Mouse (Mus musculus) hindbrain, embryonic 16.5 days (tissue): ENCODE measurements around the gene Muc13. TPM values are rescaled to one million over a fixed set of nuclear protein-coding genes. Genes with fewer than 3 reads are reported as not detected.

Source experiments
- ATAC-seq: fragments of 200-750 bp; cut with Nextera tagmentation; 2 replicates; pipeline ENCODE4 v1.8.0; 2017; ENCODE audit warnings: moderate TSS enrichment, moderate library complexity
- H3K27ac ChIP-seq: fragments of 300-500 bp; sonication (generic); 2 replicates; pipeline ENCODE4 v1.5.1; 2014; ENCODE audit warnings: low read depth, mild to moderate bottlenecking, control low read depth, low read length, moderate library complexity
- H3K27me3 ChIP-seq: fragments of 300-500 bp; sonication (generic); replicated peaks from 2 replicates; pipeline ENCODE4 v1.6.1; 2014; ENCODE audit warnings: low read length; ENCODE audit not compliant: control insufficient read depth, insufficient read depth
- H3K36me3 ChIP-seq: fragments of 300-500 bp; sonication (generic); 2 replicates; pipeline ENCODE4 v1.6.1; 2014; ENCODE audit warnings: mild to moderate bottlenecking, low read length, moderate library complexity, mixed read lengths; ENCODE audit not compliant: control insufficient read depth, insufficient read depth
- H3K4me1 ChIP-seq: fragments of 300-500 bp; sonication (generic); 2 replicates; pipeline ENCODE4 v1.6.1; 2014; ENCODE audit warnings: low read depth, low read length; ENCODE audit not compliant: control insufficient read depth, insufficient read depth
- H3K4me2 ChIP-seq: fragments of 300-500 bp; sonication (generic); 2 replicates; pipeline ENCODE4 v1.6.1; 2014; ENCODE audit warnings: mild to moderate bottlenecking, low read length, control low read depth, moderate library complexity
- H3K4me3 ChIP-seq: fragments of 300-500 bp; sonication (generic); 2 replicates; pipeline ENCODE4 v1.5.1; 2014; ENCODE audit warnings: mild to moderate bottlenecking, low read length, control low read depth, moderate library complexity
- H3K9ac ChIP-seq: fragments of 300-500 bp; sonication (generic); 2 replicates; pipeline ENCODE4 v1.6.1; 2014; ENCODE audit warnings: low read depth, mild to moderate bottlenecking, control low read depth, low read length, moderate library complexity
- H3K9me3 ChIP-seq: fragments of 300-500 bp; sonication (generic); 2 replicates; pipeline ENCODE4 v1.6.1; 2014; ENCODE audit warnings: mild to moderate bottlenecking, low read length, moderate library complexity; ENCODE audit not compliant: control insufficient read depth
- WGBS: fragments of 180-500 bp; shearing (Covaris S2); extraction: QIAGEN DNeasy Blood & Tissue Kit; methylation state at CpG from one replicate; pipeline ENCODE4 v1.1.7; 2014; 5-methylcytosine and 5-hydroxymethylcytosine counted together
- polyA plus RNA-seq: library from polyadenylated mRNA; unstranded; fragments of >200 nt; fragmentation: Nextera tagmentation; extraction: Ambion mirVana; gene quantifications from 2 replicates; pipeline ENCODE4 v1.2.1, GENCODE M21; 2015

Gene Muc13
- polyA plus RNA-seq, 1 experiment from 2014 or later, result not detected

- Histone ChIP-seq H3K9me3 (no peaks in the 10 kb centered on the region), H3K36me3 (no peaks in the 10 kb centered on the region), H3K4me2 (peak overlapping the region; percentile 99), H3K4me3 (peak overlapping the region; percentile 73), H3K27ac (no peak overlapping the region; the same call in 1 of the 2 replicates), H3K4me1 (peaks cover 19% of the 10 kb centered on the region), H3K27me3 (peaks cover 20% of the 10 kb centered on the region), H3K9ac (peak overlapping the region; percentile 71; the same call in 1 of the 2 replicates)
- ATAC-seq, result no peak
- WGBS, result 3% methylated on average over 18 of the region's 18 CpGs
These were observed 36.8 kb downstream of the Muc13 start for GRCm38 (mm10) chr16:33830512-33831105.

- 61% methylated on average over 6 of the region's 6 CpGs for WGBS
- Histone ChIP-seq H3K4me3 (no peak overlapping the region), H3K36me3 (no peaks in the 10 kb centered on the region), H3K27me3 (peaks cover 23% of the 10 kb centered on the region), H3K4me1 (peaks cover 19% of the 10 kb centered on the region), H3K9ac (no peak overlapping the region), H3K4me2 (no peak overlapping the region), H3K9me3 (no peaks in the 10 kb centered on the region), H3K27ac (no peak overlapping the region)
- no peak for ATAC-seq
These were observed 38.2 kb downstream of the Muc13 start for GRCm38 (mm10) chr16:33832057-33832456.

- Histone ChIP-seq H3K9ac (no peak overlapping the region), H3K27me3 (peaks cover 23% of the 10 kb centered on the region), H3K9me3 (no peaks in the 10 kb centered on the region), H3K4me2 (peak overlapping the region; percentile 52), H3K36me3 (no peaks in the 10 kb centered on the region), H3K27ac (0 out of 2 replicates have a peak overlapping the region, but pooled peaks have one; percentile 27), H3K4me3 (no peak overlapping the region), H3K4me1 (peaks cover 19% of the 10 kb centered on the region)
- WGBS, result 6% methylated on average over 21 of the region's 21 CpGs
- peak; percentile 65 for ATAC-seq
These were observed 39.0 kb downstream of the Muc13 start for GRCm38 (mm10) chr16:33832728-33833428.

GRCm38 (mm10) chr16:33833429-33833753, 39.6 kb downstream of the Muc13 start:
- WGBS, result 9% methylated on average over 5 of the region's 5 CpGs
- H3K9ac ChIP-seq, result no peak overlapping the region
- peak overlapping the region; percentile 52 for H3K4me2 ChIP-seq
- no peaks in the 10 kb centered on the region for H3K36me3 ChIP-seq
- no peak for ATAC-seq
- H3K9me3 ChIP-seq, result no peaks in the 10 kb centered on the region
- H3K27me3 ChIP-seq, result peaks cover 23% of the 10 kb centered on the region
- H3K4me1 ChIP-seq, result peaks cover 19% of the 10 kb centered on the region
- H3K4me3 ChIP-seq, result no peak overlapping the region
- peak overlapping the region; percentile 47; the same call in 1 of the 2 replicates for H3K27ac ChIP-seq

- WGBS, result 4% methylated on average over 25 of the region's 25 CpGs
- peak overlapping the region; percentile 19; the same call in 1 of the 2 replicates for H3K9ac ChIP-seq
- H3K4me2 ChIP-seq, result peak overlapping the region; percentile 52
- no peaks in the 10 kb centered on the region for H3K9me3 ChIP-seq
- H3K36me3 ChIP-seq, result no peaks in the 10 kb centered on the region
- peak overlapping the region; percentile 47 for H3K27ac ChIP-seq
- H3K4me1 ChIP-seq, result peaks cover 19% of the 10 kb centered on the region
- peaks cover 23% of the 10 kb centered on the region for H3K27me3 ChIP-seq
- H3K4me3 ChIP-seq, result peak overlapping the region; percentile 20
- ATAC-seq, result peak; percentile 46; the same call in 1 of the 2 replicates
These were observed 40.1 kb downstream of the Muc13 start for GRCm38 (mm10) chr16:33833781-33834482.

GRCm38 (mm10) chr16:33836676-33837075, 42.8 kb downstream of the Muc13 start:
- no peak overlapping the region for H3K9ac ChIP-seq
- no peak for ATAC-seq
- H3K27me3 ChIP-seq, result peaks cover 18% of the 10 kb centered on the region
- no peaks in the 10 kb centered on the region for H3K9me3 ChIP-seq
- no peak overlapping the region for H3K27ac ChIP-seq
- H3K36me3 ChIP-seq, result no peaks in the 10 kb centered on the region
- no peak overlapping the region for H3K4me3 ChIP-seq
- H3K4me2 ChIP-seq, result no peak overlapping the region
- 87% methylated on average over 3 of the region's 3 CpGs for WGBS
- H3K4me1 ChIP-seq, result peaks cover 8% of the 10 kb centered on the region

GRCm38 (mm10) chr16:33837191-33837590, 43.4 kb downstream of the Muc13 start:
- no peak overlapping the region for H3K9ac ChIP-seq
- no peaks in the 10 kb centered on the region for H3K36me3 ChIP-seq
- WGBS, result 76% methylated on average over 3 of the region's 3 CpGs
- no peak overlapping the region for H3K4me2 ChIP-seq
- no peak overlapping the region for H3K27ac ChIP-seq
- no peaks in the 10 kb centered on the region for H3K9me3 ChIP-seq
- peaks cover 8% of the 10 kb centered on the region for H3K4me1 ChIP-seq
- peaks cover 15% of the 10 kb centered on the region for H3K27me3 ChIP-seq
- ATAC-seq, result no peak
- no peak overlapping the region for H3K4me3 ChIP-seq

GRCm38 (mm10) chr16:33840616-33841015, 46.8 kb downstream of the Muc13 start:
- Histone ChIP-seq H3K4me2 (no peak overlapping the region), H3K9me3 (no peaks in the 10 kb centered on the region), H3K4me1 (no peaks in the 10 kb centered on the region), H3K9ac (no peak overlapping the region), H3K27ac (no peak overlapping the region), H3K36me3 (no peaks in the 10 kb centered on the region), H3K4me3 (no peak overlapping the region), H3K27me3 (peaks cover 3% of the 10 kb centered on the region)
- no peak for ATAC-seq
- WGBS, result 75% methylated on average over 6 of the region's 6 CpGs
